Mouse (Mus musculus) kidney, embryonic 16.5 days (tissue): Measurements from ENCODE around the gene Dmrtc1a. TPM values are rescaled to one million over a fixed set of nuclear protein-coding genes. Genes with fewer than 3 reads are reported as not detected.
"Not testable (repeated sequence)": the region's sequence is repeated elsewhere in the genome, so short reads cannot be mapped to it uniquely, and the experiment has no call there.

Experiments
- ATAC-seq: fragments of 200-750 bp; cut with Nextera tagmentation; 2 replicates; pipeline ENCODE4 v1.8.0; 2017; ENCODE audit warnings: moderate TSS enrichment; ENCODE audit not compliant: low FRiP score, low TSS enrichment
- H3K27ac ChIP-seq: fragments of 300-500 bp; sonication (generic); 2 replicates; pipeline ENCODE4 v1.5.1; 2014; ENCODE audit warnings: low read length
- H3K27me3 ChIP-seq: fragments of 300-500 bp; sonication (generic); 2 replicates; pipeline ENCODE4 v1.6.1; 2014; ENCODE audit warnings: low read length, control low read depth, mixed read lengths; ENCODE audit not compliant: insufficient read depth
- H3K36me3 ChIP-seq: fragments of 300-500 bp; sonication (generic); 2 replicates; pipeline ENCODE4 v1.6.1; 2014; ENCODE audit warnings: low read length, control low read depth, mixed read lengths; ENCODE audit not compliant: insufficient read depth
- H3K4me1 ChIP-seq: fragments of 300-500 bp; sonication (generic); 2 replicates; pipeline ENCODE4 v1.6.1; 2014; ENCODE audit warnings: low read length, control low read depth, mixed read lengths; ENCODE audit not compliant: insufficient read depth
- H3K4me2 ChIP-seq: fragments of 300-500 bp; sonication (generic); replicated peaks from 2 replicates; pipeline ENCODE4 v1.6.1; 2014; ENCODE audit warnings: low read depth, low read length
- H3K4me3 ChIP-seq: fragments of 300-500 bp; sonication (generic); 2 replicates; pipeline ENCODE4 v1.5.1; 2014; ENCODE audit warnings: mild to moderate bottlenecking, low read length
- H3K9ac ChIP-seq: fragments of 300-500 bp; sonication (generic); replicated peaks from 2 replicates; pipeline ENCODE4 v1.6.1; 2014; ENCODE audit warnings: low read length
- H3K9me3 ChIP-seq: fragments of 300-500 bp; sonication (generic); 2 replicates; pipeline ENCODE4 v1.6.1; 2016; ENCODE audit warnings: low read length, control low read depth
- WGBS: fragments of 180-500 bp; shearing (Covaris S2); extraction: QIAGEN DNeasy Blood & Tissue Kit; methylation state at CpG from one replicate; pipeline ENCODE4 v1.1.7; 2014; 5-methylcytosine and 5-hydroxymethylcytosine counted together
- polyA plus RNA-seq: library from polyadenylated mRNA; unstranded; fragments of >200 nt; fragmentation: Nextera tagmentation; extraction: Ambion mirVana; gene quantifications from 2 replicates; pipeline ENCODE4 v1.2.1, GENCODE M21; 2015

Dmrtc1a gene
- polyA plus RNA-seq, 1 experiment from 2014 or later: 1.3 TPM

DNA sequence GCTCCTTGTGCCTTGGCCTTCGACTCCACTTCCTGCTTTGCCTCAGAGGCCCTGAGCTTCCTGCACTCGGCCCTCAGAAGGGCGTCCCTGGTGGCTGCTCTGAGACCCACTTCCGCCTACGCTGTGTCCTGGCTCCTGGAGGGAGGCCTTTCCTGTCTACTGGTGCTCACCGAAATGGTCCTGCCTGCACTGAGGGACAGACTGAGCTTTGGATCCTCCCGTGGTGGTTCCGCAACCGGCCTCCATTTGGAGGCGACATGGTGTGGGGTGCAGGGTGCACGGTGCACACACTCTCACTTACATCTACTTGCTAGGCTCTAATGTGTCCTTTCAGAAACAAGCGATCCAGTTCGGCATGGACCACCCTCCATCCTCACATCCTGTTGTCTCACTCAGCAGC, 54.0 kb downstream of the Dmrtc1a start, which contains the start of gene Dmrtc1c2:
Dmrtc1c2 (minus strand) TSS at position 101 of the 400 bp plus-strand sequence.
- 84% methylated on average over 2 of the region's 13 CpGs for WGBS
- H3K9me3 ChIP-seq, ATAC-seq, H3K36me3 ChIP-seq, H3K27me3 ChIP-seq, H3K9ac ChIP-seq, H3K4me1 ChIP-seq, H3K27ac ChIP-seq, H3K4me3 ChIP-seq, H3K4me2 ChIP-seq: not testable (repeated sequence)

Other genes with a start within 250 kb of the Dmrtc1a start
- gene Gm3880, start 221.7 kb downstream of the Dmrtc1a start, polyA plus RNA-seq: not detected in 2 replicates
- not detected in 2 replicates for gene Gm9112, start 201.1 kb downstream of the Dmrtc1a start, polyA plus RNA-seq
- gene Dmrtc1b, start 200.8 kb downstream of the Dmrtc1a start, polyA plus RNA-seq: not detected in 2 replicates
- gene Dmrtc1c1, start 105.7 kb downstream of the Dmrtc1a start, polyA plus RNA-seq: not detected in 2 replicates
- not detected in 2 replicates for gene Dmrtc1c2, start 54.1 kb downstream of the Dmrtc1a start, polyA plus RNA-seq
- not detected in 2 replicates for gene 1700031F05Rik, start 40.7 kb downstream of the Dmrtc1a start, polyA plus RNA-seq
- not detected in 2 replicates for gene 1700011M02Rik, start 218 bp upstream of the Dmrtc1a start, polyA plus RNA-seq
- gene 1700018G05Rik, start 19.7 kb upstream of the Dmrtc1a start, polyA plus RNA-seq: not detected in 2 replicates